Mouse (Mus musculus) midbrain, embryonic 12.5 days (tissue): ENCODE results near the gene Ankrd9. TPM values are rescaled to one million over a fixed set of nuclear protein-coding genes. Genes with fewer than 3 reads are reported as not detected.

Experiments used
- ATAC-seq: fragments of 200-750 bp; cut with Nextera tagmentation; 2 replicates; pipeline ENCODE4 v1.8.0; 2017; ENCODE audit warnings: low read depth, moderate TSS enrichment, moderate library complexity; ENCODE audit not compliant: low FRiP score
- H3K27ac ChIP-seq: fragments of 300-500 bp; sonication (generic); replicated peaks from 2 replicates; pipeline ENCODE4 v1.5.1; 2016; ENCODE audit warnings: mild to moderate bottlenecking
- H3K27me3 ChIP-seq: fragments of 300-500 bp; sonication (generic); 2 replicates; pipeline ENCODE4 v1.6.1; 2016; ENCODE audit warnings: mild to moderate bottlenecking
- H3K36me3 ChIP-seq: fragments of 300-500 bp; sonication (generic); 2 replicates; pipeline ENCODE4 v1.6.1; 2016
- H3K4me1 ChIP-seq: fragments of 300-500 bp; sonication (generic); 2 replicates; pipeline ENCODE4 v1.6.1; 2016
- H3K4me2 ChIP-seq: fragments of 300-500 bp; sonication (generic); replicated peaks from 2 replicates; pipeline ENCODE4 v1.6.1; 2016; ENCODE audit warnings: mild to moderate bottlenecking, moderate library complexity
- H3K4me3 ChIP-seq: fragments of 300-500 bp; sonication (generic); 2 replicates; pipeline ENCODE4 v1.5.1; 2016; ENCODE audit warnings: mild to moderate bottlenecking
- H3K9ac ChIP-seq: fragments of 300-500 bp; sonication (generic); replicated peaks from 2 replicates; pipeline ENCODE4 v1.6.1; 2016; ENCODE audit warnings: mild to moderate bottlenecking, moderate library complexity
- H3K9me3 ChIP-seq: fragments of 300-500 bp; sonication (generic); 2 replicates; pipeline ENCODE4 v1.6.1; 2016; ENCODE audit warnings: mild to moderate bottlenecking
- WGBS: fragments of 180-500 bp; shearing (Covaris S2); methylation state at CpG from one replicate; pipeline ENCODE4 v1.1.7; 2016; 5-methylcytosine and 5-hydroxymethylcytosine counted together
- polyA plus RNA-seq: library from polyadenylated mRNA; unstranded; fragments of >200 nt; fragmentation: Nextera tagmentation; extraction: Ambion mirVana; gene quantifications from 2 replicates; pipeline ENCODE4 v1.2.1, GENCODE M21; 2016

The Ankrd9 gene
- polyA plus RNA-seq, 1 experiment from 2014 or later, result 11.7 TPM

- H3K9ac ChIP-seq, result no peak overlapping the region
These were observed 7.9 kb upstream of the Ankrd9 start for GRCm38 (mm10) chr12:110986536-110987425.

DNA sequence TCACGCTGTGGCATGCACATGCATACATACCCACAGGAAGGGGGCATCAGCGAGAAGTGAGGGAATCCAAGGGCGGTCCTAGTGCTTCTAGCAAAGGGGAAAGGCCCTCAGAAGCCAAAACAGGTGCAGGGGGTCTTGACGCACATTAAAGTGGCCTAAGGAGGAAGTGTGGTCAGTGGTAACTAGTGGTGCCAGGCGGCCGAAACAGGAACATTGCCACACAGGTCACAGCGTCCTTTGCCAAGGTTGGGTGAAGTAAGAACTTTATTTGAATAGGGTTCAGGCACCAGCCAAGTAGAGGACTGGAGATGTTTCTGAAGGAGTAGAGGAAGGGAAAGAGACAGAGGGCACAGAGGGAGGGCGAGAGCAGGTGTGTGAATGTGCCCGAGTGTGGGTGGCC lies 6.3 kb upstream of the Ankrd9 start:
- no peaks in the 10 kb centered on the region for H3K4me1 ChIP-seq
- H3K27ac ChIP-seq, result no peak overlapping the region
- no peak for ATAC-seq
- no peaks in the 10 kb centered on the region for H3K9me3 ChIP-seq
- H3K27me3 ChIP-seq, result no peaks in the 10 kb centered on the region
- no peak overlapping the region for H3K4me2 ChIP-seq
- WGBS, result 85% methylated on average over 9 of the region's 9 CpGs
- H3K4me3 ChIP-seq, result no peak overlapping the region
- no peak overlapping the region for H3K9ac ChIP-seq
- H3K36me3 ChIP-seq, result no peaks in the 10 kb centered on the region

More at GRCm38 (mm10) chr12:110986536-110987425, 7.9 kb upstream of the Ankrd9 start:
- H3K27ac ChIP-seq, result no peak overlapping the region
- H3K4me3 ChIP-seq, result no peak overlapping the region
- H3K27me3 ChIP-seq, result no peaks in the 10 kb centered on the region
- no peak overlapping the region for H3K4me2 ChIP-seq
- 81% methylated on average over 11 of the region's 11 CpGs for WGBS
- ATAC-seq, result no peak
- H3K36me3 ChIP-seq, result no peaks in the 10 kb centered on the region
- no peaks in the 10 kb centered on the region for H3K9me3 ChIP-seq
- H3K4me1 ChIP-seq, result 0 out of 2 replicates have a peak, but pooled peaks cover 7% of the 10 kb centered on the region

GRCm38 (mm10) chr12:110984598-110984997 lies 5.8 kb upstream of the Ankrd9 start:
- Histone ChIP-seq H3K4me2 (no peak overlapping the region), H3K9ac (no peak overlapping the region), H3K4me3 (no peak overlapping the region), H3K9me3 (no peaks in the 10 kb centered on the region), H3K27ac (no peak overlapping the region), H3K4me1 (no peaks in the 10 kb centered on the region), H3K27me3 (no peaks in the 10 kb centered on the region), H3K36me3 (no peaks in the 10 kb centered on the region)
- WGBS, result 78% methylated on average over 4 of the region's 4 CpGs
- no peak for ATAC-seq

DNA sequence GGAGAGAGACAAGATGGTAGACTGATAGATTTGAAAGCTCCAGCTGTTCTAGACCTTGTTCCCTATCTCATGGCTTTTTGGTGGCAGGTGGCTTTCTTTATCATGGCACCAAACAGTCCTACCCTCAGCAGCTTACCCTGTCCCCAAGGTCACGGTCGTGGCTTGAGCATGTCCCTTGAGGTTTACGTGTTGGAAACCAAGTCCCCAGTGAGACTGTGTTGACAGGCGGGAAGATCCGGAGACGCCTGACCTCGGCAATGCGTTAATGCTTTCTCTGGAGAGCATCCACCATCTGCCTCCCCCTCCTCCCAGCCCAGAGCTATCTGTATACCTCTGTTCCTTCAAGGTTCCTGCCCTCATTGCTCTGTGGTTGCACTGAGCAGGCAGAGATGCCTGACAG lies 4.9 kb upstream of the Ankrd9 start:
- WGBS, result 82% methylated on average over 8 of the region's 8 CpGs
- H3K27me3 ChIP-seq, result no peaks in the 10 kb centered on the region
- H3K4me3 ChIP-seq, result no peak overlapping the region

DNA sequence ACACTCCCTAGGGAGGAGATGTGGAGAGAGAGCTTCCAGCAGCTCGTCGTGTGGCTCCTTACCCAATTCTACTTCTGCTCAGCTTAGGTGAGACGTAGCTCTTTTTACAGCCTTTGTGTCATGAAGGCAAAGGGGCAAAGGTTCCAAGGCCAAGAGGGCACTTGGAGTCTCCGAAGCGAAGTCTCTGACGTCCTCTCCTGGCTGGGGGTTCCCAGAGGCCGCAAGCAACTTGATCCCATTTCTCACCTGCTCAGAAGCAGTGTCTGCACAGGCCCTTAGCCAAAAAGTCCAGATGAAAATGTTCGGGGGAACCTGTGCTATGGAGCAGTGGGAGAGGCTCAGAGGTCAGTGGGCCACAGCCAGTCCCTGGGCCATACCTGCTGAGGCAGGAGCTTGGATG lies 4.2 kb upstream of the Ankrd9 start:
- Histone ChIP-seq H3K9ac (no peak overlapping the region), H3K27ac (no peak overlapping the region), H3K4me1 (peaks cover 9% of the 10 kb centered on the region), H3K4me3 (no peak overlapping the region), H3K36me3 (no peaks in the 10 kb centered on the region), H3K4me2 (no peak overlapping the region), H3K9me3 (no peaks in the 10 kb centered on the region), H3K27me3 (no peaks in the 10 kb centered on the region)
- no peak for ATAC-seq
- 83% methylated on average over 8 of the region's 8 CpGs for whole genome bisulfite sequencing

More for the DNA sequence above, 4.9 kb upstream of the Ankrd9 start:
- Histone ChIP-seq H3K9ac (no peak overlapping the region), H3K9me3 (no peaks in the 10 kb centered on the region), H3K4me2 (no peak overlapping the region), H3K4me1 (peaks cover 5% of the 10 kb centered on the region; the same call in 1 of the 2 replicates), H3K36me3 (no peaks in the 10 kb centered on the region), H3K27ac (no peak overlapping the region)
- no peak for ATAC-seq

- H3K36me3 ChIP-seq, result peaks cover 6% of the 10 kb centered on the region
- peaks cover 13% of the 10 kb centered on the region for H3K4me1 ChIP-seq
- H3K4me3 ChIP-seq, result no peak overlapping the region
- no peaks in the 10 kb centered on the region for H3K9me3 ChIP-seq
- H3K27me3 ChIP-seq, result no peaks in the 10 kb centered on the region
- ATAC-seq, result no peak
- H3K9ac ChIP-seq, result no peak overlapping the region
- no peak overlapping the region for H3K27ac ChIP-seq
- no peak overlapping the region for H3K4me2 ChIP-seq
- WGBS, result 85% methylated on average over 3 of the region's 3 CpGs
These were observed 2.9 kb upstream of the Ankrd9 start for GRCm38 (mm10) chr12:110981736-110982135.

DNA sequence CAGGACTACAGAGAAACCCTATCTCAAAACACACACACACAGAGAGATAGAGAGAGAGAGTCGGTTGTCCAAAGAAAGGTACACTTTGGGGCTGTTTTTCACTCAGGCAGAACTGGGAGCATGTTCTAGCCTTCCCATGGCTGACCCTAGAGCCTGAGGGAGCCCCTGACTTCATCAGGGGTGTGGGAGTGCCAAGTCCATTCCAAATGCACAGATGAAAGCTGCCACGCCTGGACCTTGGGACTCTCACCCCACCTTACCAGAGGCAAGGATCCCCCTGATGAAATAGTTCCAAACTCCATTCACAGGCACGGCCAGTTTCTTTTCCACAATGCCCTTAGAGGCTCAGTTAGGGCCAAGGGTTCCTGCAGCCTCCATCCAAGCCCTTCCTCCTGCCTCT lies 968 bp upstream of the Ankrd9 start:
- H3K27me3 ChIP-seq, result no peaks in the 10 kb centered on the region
- no peak overlapping the region for H3K27ac ChIP-seq
- no peak overlapping the region for H3K9ac ChIP-seq
- H3K4me3 ChIP-seq, result no peak overlapping the region
- H3K9me3 ChIP-seq, result no peaks in the 10 kb centered on the region
- peaks cover 13% of the 10 kb centered on the region for H3K4me1 ChIP-seq
- no peak for ATAC-seq
- no peak overlapping the region for H3K4me2 ChIP-seq
- peaks cover 21% of the 10 kb centered on the region for H3K36me3 ChIP-seq
- 84% methylated on average over 3 of the region's 3 CpGs for WGBS

DNA sequence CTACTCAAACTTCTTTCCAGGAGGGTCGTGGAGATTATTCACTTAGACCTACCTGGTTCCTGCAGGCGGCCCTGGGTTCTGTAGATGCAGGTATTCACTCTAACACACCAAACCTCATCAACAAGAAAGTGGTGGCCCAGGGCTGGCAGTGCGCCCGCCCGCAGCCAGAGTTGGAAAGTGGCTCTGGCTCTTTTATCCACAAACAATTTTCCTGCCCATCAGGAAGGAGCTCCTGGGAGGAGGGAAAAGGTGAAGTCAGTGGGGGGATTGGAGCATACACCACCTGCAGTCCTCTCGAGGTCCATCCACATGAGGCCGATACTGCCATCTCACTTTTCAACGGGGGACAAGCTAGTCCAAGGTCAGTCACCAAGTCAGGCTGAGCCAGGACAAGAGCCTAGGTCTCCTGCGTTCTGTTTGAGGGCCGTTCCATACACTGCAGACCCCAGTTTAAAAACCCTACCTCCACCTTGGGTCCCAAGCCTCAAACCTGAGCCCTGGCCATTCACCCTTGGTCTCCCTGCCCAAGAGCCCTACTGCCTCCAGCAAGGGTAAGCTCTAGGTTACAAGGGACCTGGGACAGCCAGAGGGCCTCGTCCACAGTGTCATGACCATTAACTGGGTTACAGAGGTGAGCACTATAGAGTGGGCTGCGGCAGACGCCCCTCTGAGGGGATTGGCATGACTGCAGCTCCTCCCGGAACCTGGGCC lies 789 bp downstream of the Ankrd9 start:
- Histone ChIP-seq H3K27ac (peak overlapping the region; percentile 55; the same call in 1 of the 2 replicates), H3K36me3 (peaks cover 38% of the 10 kb centered on the region), H3K27me3 (no peaks in the 10 kb centered on the region), H3K4me2 (peak overlapping the region; percentile 77), H3K4me3 (peak overlapping the region; percentile 60), H3K9me3 (no peaks in the 10 kb centered on the region), H3K9ac (peak overlapping the region; percentile 78), H3K4me1 (peaks cover 13% of the 10 kb centered on the region)
- WGBS, result 54% methylated on average over 14 of the region's 14 CpGs
- no peak for ATAC-seq

- peaks cover 13% of the 10 kb centered on the region for H3K4me1 ChIP-seq
- peaks cover 44% of the 10 kb centered on the region for H3K36me3 ChIP-seq
- no peak overlapping the region for H3K27ac ChIP-seq
- WGBS, result 97% methylated on average over 18 of the region's 18 CpGs
- H3K4me2 ChIP-seq, result peak overlapping the region; percentile 77; the same call in 1 of the 2 replicates
- no peaks in the 10 kb centered on the region for H3K27me3 ChIP-seq
- ATAC-seq, result no peak
- H3K9ac ChIP-seq, result no peak overlapping the region
- H3K4me3 ChIP-seq, result no peak overlapping the region
- H3K9me3 ChIP-seq, result no peaks in the 10 kb centered on the region
These were observed 1.5 kb downstream of the Ankrd9 start for GRCm38 (mm10) chr12:110977345-110977733.

GRCm38 (mm10) chr12:110976589-110977344 lies 2.1 kb downstream of the Ankrd9 start:
- peaks cover 44% of the 10 kb centered on the region for H3K36me3 ChIP-seq
- H3K4me3 ChIP-seq, result no peak overlapping the region
- WGBS, result 93% methylated on average over 60 of the region's 60 CpGs

DNA sequence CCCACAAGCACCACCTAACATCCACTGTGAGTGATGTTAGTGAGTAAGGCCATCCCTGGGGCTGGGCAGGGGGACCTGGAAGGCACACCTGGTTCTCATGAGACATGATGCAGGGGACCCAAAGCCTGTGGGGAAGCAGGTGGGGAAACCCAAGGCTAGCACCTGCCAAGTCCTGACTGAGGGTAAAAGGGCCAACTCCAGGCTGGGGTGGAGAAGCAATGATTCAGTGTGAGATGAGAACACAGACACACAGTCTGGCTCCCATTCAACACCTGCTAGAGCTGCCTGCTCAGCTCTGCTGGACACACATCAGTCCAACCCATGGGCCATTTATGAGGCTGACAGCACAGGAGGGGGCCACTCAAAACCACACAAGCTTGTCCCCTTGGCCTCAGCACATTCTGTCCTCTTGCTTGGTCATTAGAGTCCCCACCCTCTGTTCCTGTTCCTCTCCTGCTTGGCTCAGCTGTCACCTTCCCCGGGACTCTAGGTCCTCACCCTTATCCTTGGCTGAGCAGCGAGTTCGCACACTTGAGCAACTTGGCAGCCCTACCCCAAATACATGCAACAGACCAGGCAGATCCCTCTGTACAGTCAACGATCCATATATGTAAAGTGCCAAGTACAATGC lies 2.9 kb downstream of the Ankrd9 start:
- peaks cover 13% of the 10 kb centered on the region for H3K4me1 ChIP-seq
- no peak overlapping the region for H3K4me3 ChIP-seq
- no peaks in the 10 kb centered on the region for H3K27me3 ChIP-seq
- H3K27ac ChIP-seq, result no peak overlapping the region
- peaks cover 44% of the 10 kb centered on the region for H3K36me3 ChIP-seq
- 92% methylated on average over 4 of the region's 4 CpGs for WGBS
- no peaks in the 10 kb centered on the region for H3K9me3 ChIP-seq
- no peak overlapping the region for H3K9ac ChIP-seq
- ATAC-seq, result no peak
- no peak overlapping the region for H3K4me2 ChIP-seq

More at GRCm38 (mm10) chr12:110976589-110977344, 2.1 kb downstream of the Ankrd9 start:
- peaks cover 13% of the 10 kb centered on the region for H3K4me1 ChIP-seq
- ATAC-seq, result no peak
- H3K27ac ChIP-seq, result no peak overlapping the region
- no peaks in the 10 kb centered on the region for H3K9me3 ChIP-seq
- no peak overlapping the region for H3K4me2 ChIP-seq
- no peaks in the 10 kb centered on the region for H3K27me3 ChIP-seq
- H3K9ac ChIP-seq, result no peak overlapping the region
